Mouse (Mus musculus) CD4-positive naive resting alpha-beta T cell, adult 76 days (primary cell): Measurements from ENCODE around the gene Sec61a2. TPM values are rescaled to one million over a fixed set of nuclear protein-coding genes. Genes with fewer than 3 reads are reported as not detected.

ENCODE experiments used
- total RNA-seq: library from RNA; stranded (reverse); gene quantifications from one replicate; pipeline ENCODE4 v1.2.4, GENCODE M21; 2023

The Sec61a2 gene
- total RNA-seq: 28.3 TPM

DNA sequence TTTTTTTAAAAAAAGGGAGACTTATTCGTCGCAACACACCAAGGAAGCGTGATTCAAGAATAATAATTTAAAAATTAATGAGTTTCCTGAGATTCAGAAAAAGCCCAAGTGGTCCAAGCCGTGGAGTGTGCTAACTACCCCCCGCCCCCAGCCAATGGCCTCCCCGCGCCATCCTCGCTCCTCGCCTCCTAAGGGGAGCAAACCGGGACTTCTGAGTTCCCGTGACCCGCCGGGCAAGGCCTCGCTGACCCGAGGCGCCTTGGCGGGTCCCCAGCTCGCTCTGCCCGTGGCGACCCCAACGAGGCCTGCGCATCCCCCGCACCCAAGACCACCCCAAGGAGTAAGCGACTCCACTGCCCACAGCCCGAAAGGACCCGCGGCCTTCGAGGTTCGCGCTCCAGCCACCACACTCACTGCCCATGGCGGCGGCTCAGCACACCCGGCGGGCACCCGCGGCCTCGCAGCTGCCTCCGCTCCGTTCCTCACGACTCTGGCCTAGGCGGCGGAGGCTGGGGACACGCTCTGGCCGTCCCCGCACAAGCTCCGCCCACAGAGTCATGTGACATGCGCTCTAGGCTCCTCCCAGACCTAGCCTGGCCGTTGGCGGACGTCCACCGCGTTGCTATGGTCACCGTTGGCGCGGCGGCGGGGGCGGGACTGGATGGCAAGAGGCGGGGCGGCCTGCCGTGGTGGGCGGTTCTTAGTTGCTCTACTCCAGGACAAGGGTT lies at the start of gene Sec61a2:
Gene Sec61a2 (minus strand): TSS at position 590 of the 728 bp plus-strand sequence.

DNA sequence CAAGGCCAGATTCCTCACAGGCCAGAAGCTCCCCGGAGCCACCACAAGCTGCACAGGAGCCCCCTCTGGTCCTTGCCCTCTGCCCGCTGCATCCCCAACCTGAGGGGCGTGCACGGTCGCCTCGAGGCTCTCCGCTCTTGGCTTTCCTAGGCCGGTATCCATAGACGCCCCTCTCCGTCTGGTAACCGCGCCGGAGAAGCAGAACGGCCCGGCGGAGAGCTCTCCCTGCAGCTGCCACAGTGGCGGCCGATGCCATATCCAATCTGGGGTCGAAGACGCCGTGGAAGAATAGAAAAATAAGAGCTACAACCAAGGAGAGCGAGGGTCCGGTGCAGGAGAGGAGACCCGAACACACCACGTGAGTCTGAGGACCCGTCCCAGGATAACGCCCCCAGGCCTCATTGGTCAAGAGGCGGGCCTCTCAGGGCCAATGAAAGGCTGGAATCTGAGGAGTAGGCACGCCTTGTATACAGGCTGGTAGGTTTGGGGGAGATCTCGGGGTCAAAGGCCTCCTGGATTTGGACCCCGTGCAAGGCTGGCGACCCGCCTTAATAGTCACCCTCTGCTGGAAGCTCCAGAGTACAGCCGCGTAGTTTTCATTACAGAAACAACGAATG lies 47.3 kb upstream of the Sec61a2 start, which contains the start of gene Dhtkd1:
Gene Dhtkd1 (minus strand): TSS at position 377 of the 617 bp plus-strand sequence.

DNA sequence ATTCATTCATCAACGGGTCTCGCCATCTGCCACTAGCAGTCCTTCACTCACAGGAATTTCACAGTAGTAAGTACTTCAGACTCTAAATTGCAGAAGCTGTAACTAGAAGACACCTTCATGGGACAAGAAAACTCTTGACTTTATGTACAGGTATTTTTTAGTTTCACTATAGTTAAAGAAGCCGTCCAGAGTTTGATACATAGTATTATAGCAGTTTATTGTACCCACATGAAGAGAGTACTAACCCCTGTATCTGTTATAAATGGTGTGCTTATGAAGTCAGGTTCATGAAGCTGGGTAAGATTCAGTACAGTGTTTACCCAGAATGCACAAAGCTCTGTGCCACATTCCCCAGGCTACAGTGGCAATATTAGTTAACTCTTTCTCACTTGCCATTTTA lies 32.4 kb downstream of the Sec61a2 start, which contains the start of gene Gm13199:
Gene Gm13199 (minus strand): TSS at position 101 of the 400 bp plus-strand sequence.

DNA sequence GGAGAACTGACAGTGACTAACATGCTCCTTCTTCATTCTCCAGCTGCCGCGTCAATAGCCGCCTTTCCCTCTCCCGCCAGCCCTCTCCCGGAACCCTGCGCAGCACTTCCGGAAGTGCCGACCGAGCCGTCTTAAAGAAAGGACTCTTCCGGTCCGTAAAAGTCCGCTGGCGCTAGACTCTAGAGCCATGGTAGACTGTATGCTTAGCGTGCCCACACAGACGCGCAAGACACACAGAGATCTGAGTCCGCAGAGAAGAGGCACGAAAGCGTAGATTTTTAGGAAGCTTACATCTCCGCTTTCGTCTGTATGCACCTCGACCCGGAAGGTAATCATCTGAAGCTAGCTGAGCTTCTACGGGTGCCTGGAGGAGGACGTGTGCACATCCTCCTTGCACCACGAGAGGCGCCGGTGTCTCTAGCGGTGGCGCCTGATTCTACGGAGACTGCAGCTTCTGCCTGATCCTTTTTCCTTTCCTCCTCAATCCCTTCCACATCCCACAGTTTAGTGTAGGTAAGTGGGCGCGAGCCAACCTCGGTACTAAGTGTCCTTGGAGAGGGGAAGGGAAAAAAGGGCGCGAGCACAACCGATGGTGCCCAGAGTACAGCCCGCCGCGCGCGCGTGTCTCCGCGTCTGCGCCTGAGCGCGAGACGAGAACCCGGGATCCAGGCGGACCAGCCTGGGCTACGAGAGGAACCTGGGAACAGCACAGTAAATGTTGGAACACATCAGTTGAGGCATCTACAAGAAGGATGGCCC lies 50.2 kb downstream of the Sec61a2 start, which contains the start of the genes Nudt5 and Cdc123:
Gene Nudt5 (plus strand): TSS at position 147 of the 759 bp plus-strand sequence.
Gene Cdc123 (minus strand): TSS at position 292 of the 759 bp plus-strand sequence.

Other genes with a start within 250 kb of the Sec61a2 start
- gene Camk1d, start 180.9 kb downstream of the Sec61a2 start, total RNA-seq: 76.1 TPM
- 17.1 TPM for gene Nudt5, start 50.4 kb downstream of the Sec61a2 start, total RNA-seq
- 70.5 TPM for gene Cdc123, start 50.3 kb downstream of the Sec61a2 start, total RNA-seq
- 2.8 TPM for gene Gm13199, start 32.5 kb downstream of the Sec61a2 start, total RNA-seq
- not detected for gene Dhtkd1, start 47.4 kb upstream of the Sec61a2 start, total RNA-seq
- 60.3 TPM for gene Upf2, start 56.0 kb upstream of the Sec61a2 start, total RNA-seq
- not detected for gene Proser2, start 234.8 kb upstream of the Sec61a2 start, total RNA-seq